Mouse (Mus musculus) neural tube, embryonic 10.5 days (tissue): ENCODE results near the gene Nacc1.

ENCODE experiments used
- DNase-seq: peaks from one replicate; pipeline ENCODE4 v3.0.0-alpha.2; 2017; ENCODE audit warnings: low spot score; ENCODE audit errors: extremely low spot score

The Nacc1 gene

GRCm38 (mm10) chr8:84687705-84688100 lies at the start of gene Nacc1:
Gene Nacc1, minus strand, starts transcription at chr8:84687862.
- peak; percentile 87 for DNase-seq

GRCm38 (mm10) chr8:84736521-84736920 lies 48.9 kb upstream of the Nacc1 start:
- no peak for DNase-seq

GRCm38 (mm10) chr8:84735597-84735996 lies 47.9 kb upstream of the Nacc1 start:
- no peak for DNase-seq

GRCm38 (mm10) chr8:84734680-84735079 lies 47.0 kb upstream of the Nacc1 start:
- no peak for DNase-seq

- no peak for DNase-seq
Observed at GRCm38 (mm10) chr8:84733959-84734358, 46.3 kb upstream of the Nacc1 start.

- DNase-seq = no peak
Observed at GRCm38 (mm10) chr8:84732996-84733395, 45.3 kb upstream of the Nacc1 start.

GRCm38 (mm10) chr8:84732545-84732944 lies 44.9 kb upstream of the Nacc1 start:
- no peak for DNase-seq

GRCm38 (mm10) chr8:84731371-84732177 lies 43.9 kb upstream of the Nacc1 start:
- no peak for DNase-seq

- DNase-seq = no peak
Observed at GRCm38 (mm10) chr8:84730541-84731370, 43.1 kb upstream of the Nacc1 start.

- no peak for DNase-seq
Observed at GRCm38 (mm10) chr8:84729921-84730362, 42.3 kb upstream of the Nacc1 start.

GRCm38 (mm10) chr8:84728474-84728873 lies 40.8 kb upstream of the Nacc1 start:
- no peak for DNase-seq

GRCm38 (mm10) chr8:84725941-84726259 lies 38.2 kb upstream of the Nacc1 start:
- DNase-seq = no peak

- no peak for DNase-seq
Observed at GRCm38 (mm10) chr8:84725246-84725940, 37.7 kb upstream of the Nacc1 start.

GRCm38 (mm10) chr8:84724683-84725082 lies 37.0 kb upstream of the Nacc1 start:
- no peak for DNase-seq

- DNase-seq = no peak
Observed at GRCm38 (mm10) chr8:84723571-84723900, 35.9 kb upstream of the Nacc1 start.

- no peak for DNase-seq
Observed at GRCm38 (mm10) chr8:84722850-84723570, 35.3 kb upstream of the Nacc1 start, which contains the start of gene G430095P16Rik. Gene G430095P16Rik, plus strand, starts transcription at chr8:84723007.

GRCm38 (mm10) chr8:84722530-84722849 lies 34.8 kb upstream of the Nacc1 start:
- no peak for DNase-seq

- DNase-seq = no peak
Observed at GRCm38 (mm10) chr8:84718959-84719690, 31.5 kb upstream of the Nacc1 start.

- DNase-seq = no peak
Observed at GRCm38 (mm10) chr8:84718476-84718875, 30.8 kb upstream of the Nacc1 start.

GRCm38 (mm10) chr8:84716790-84717189 lies 29.1 kb upstream of the Nacc1 start:
- DNase-seq = no peak
